Mouse (Mus musculus) kidney, postnatal 0 days (tissue): ENCODE measurements at regions not wholly inside any gene's neighbourhood (a gene's known extent, or its start where the extent isn't known, plus 50 kb on each side); places are given as distances from the start of the nearest gene placed in this dataset.

Experiments used
- ATAC-seq: fragments of 200-750 bp; cut with Nextera tagmentation; replicated peaks from 2 replicates; pipeline ENCODE4 v1.8.0; 2017; ENCODE audit warnings: low read depth, moderate number of reproducible peaks, moderate TSS enrichment, moderate library complexity; ENCODE audit not compliant: low FRiP score
- DNase-seq: peaks from one replicate; pipeline ENCODE4 v3.0.0-alpha.2; 2016; ENCODE audit warnings: low spot score
- H3K27ac ChIP-seq: fragments of 300-500 bp; sonication (generic); 2 replicates; pipeline ENCODE4 v1.5.1; 2014; ENCODE audit warnings: mild to moderate bottlenecking
- H3K27me3 ChIP-seq: fragments of 300-500 bp; sonication (generic); 2 replicates; pipeline ENCODE4 v1.6.1; 2014; ENCODE audit warnings: low read length, mixed read lengths; ENCODE audit not compliant: insufficient read depth
- H3K36me3 ChIP-seq: fragments of 300-500 bp; sonication (generic); 2 replicates; pipeline ENCODE4 v1.6.1; 2014; ENCODE audit warnings: low read length, mixed read lengths; ENCODE audit not compliant: insufficient read depth
- H3K4me1 ChIP-seq: fragments of 300-500 bp; sonication (generic); replicated peaks from 2 replicates; pipeline ENCODE4 v1.6.1; 2014; ENCODE audit warnings: antibody characterized with exemption, low read length, mixed read lengths; ENCODE audit not compliant: insufficient read depth
- H3K4me2 ChIP-seq: fragments of 300-500 bp; sonication (generic); 2 replicates; pipeline ENCODE4 v1.6.1; 2014; ENCODE audit warnings: mild to moderate bottlenecking, low read length, moderate library complexity, mixed read lengths
- H3K4me3 ChIP-seq: fragments of 300-500 bp; sonication (generic); replicated peaks from 2 replicates; pipeline ENCODE4 v1.5.1; 2014; ENCODE audit warnings: low read depth, low read length
- H3K9ac ChIP-seq: fragments of 300-500 bp; sonication (generic); 2 replicates; pipeline ENCODE4 v1.6.1; 2014; ENCODE audit warnings: low read depth, low read length
- H3K9me3 ChIP-seq: fragments of 300-500 bp; sonication (generic); replicated peaks from 2 replicates; pipeline ENCODE4 v1.6.1; 2016; ENCODE audit warnings: low read length, inconsistent platforms, mixed read lengths
- CTCF ChIP-seq: IDR thresholded peaks from 2 replicates; pipeline ENCODE4 v1.5.1; 2016; ENCODE audit warnings: antibody characterized with exemption, low read depth, mild to moderate bottlenecking, moderate library complexity
- whole genome bisulfite sequencing: fragments of 180-500 bp; shearing (Covaris S2); extraction: QIAGEN DNeasy Blood & Tissue Kit; methylation state at CpG from one replicate; pipeline ENCODE4 v1.1.7; 2014; 5-methylcytosine and 5-hydroxymethylcytosine counted together

DNA sequence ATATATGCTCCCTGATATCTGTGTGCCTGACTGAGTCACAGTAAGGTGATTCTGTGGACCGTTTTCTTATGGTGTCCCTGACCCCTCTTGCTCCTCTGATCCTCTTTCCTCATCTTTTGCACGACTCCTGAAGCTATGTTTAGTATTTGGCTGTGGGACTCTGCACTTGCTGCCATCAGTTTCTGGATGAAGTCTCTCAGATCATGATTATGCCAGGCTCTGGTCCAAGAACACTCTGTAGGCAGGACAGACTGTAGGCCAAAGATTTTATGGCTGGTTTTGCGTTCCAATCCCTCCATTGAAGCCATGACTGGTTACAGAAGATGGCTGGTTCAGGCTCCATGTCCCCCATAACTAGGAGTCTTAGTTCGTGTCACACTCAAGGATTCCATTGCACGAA is 227.2 kb upstream of the Adcy2 start:
- Histone ChIP-seq H3K4me2 (no peak overlapping the region), H3K27me3 (no peaks in the 10 kb centered on the region), H3K4me1 (no peaks in the 10 kb centered on the region), H3K4me3 (no peak overlapping the region), H3K27ac (no peak overlapping the region), H3K36me3 (no peaks in the 10 kb centered on the region), H3K9ac (no peak overlapping the region), H3K9me3 (no peaks in the 10 kb centered on the region)
- DNase-seq (no peak), ATAC-seq (no peak)
- 71% methylated on average over 5 of the region's 5 CpGs for WGBS
- TF ChIP-seq CTCF, result no peak

- H3K4me1 ChIP-seq, result no peaks in the 10 kb centered on the region
- H3K9ac ChIP-seq, result no peak overlapping the region
- H3K36me3 ChIP-seq, result no peaks in the 10 kb centered on the region
- TF ChIP-seq CTCF, result no peak
- no peak overlapping the region for H3K4me3 ChIP-seq
- WGBS, result 30% methylated on average over 10 of the region's 10 CpGs
- H3K27me3 ChIP-seq, result no peaks in the 10 kb centered on the region
- no peaks in the 10 kb centered on the region for H3K9me3 ChIP-seq
- no peak overlapping the region for H3K27ac ChIP-seq
- H3K4me2 ChIP-seq, result no peak overlapping the region
- ATAC-seq, result no peak
- no peak for DNase-seq
Observed at GRCm38 (mm10) chr13:69230361-69230943, 231.1 kb upstream of the Adcy2 start.

DNA sequence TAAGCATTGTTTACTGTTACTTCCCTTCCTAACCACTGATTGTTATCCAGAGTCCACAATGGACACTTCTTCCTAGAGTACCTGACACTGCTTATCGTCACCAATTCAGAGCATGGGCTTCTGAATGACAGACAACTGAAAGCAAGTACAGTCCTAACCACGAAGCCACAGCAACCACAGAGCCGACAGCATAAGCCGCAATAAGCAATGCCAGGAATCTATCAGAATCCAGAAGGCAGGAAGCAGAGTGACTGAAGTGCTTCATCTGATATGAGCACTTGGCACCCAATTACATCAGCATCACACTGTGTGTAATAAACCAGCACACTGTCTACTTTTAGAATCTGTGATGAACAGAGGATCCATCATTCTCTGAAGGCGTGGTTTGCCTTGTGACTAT is 237.0 kb upstream of the Adcy2 start:
- H3K9ac ChIP-seq, result no peak overlapping the region
- no peaks in the 10 kb centered on the region for H3K9me3 ChIP-seq
- no peak for TF ChIP-seq CTCF
- H3K36me3 ChIP-seq, result no peaks in the 10 kb centered on the region
- no peaks in the 10 kb centered on the region for H3K27me3 ChIP-seq
- WGBS, result 77% methylated on average over 5 of the region's 5 CpGs
- DNase-seq, result no peak
- no peak overlapping the region for H3K4me3 ChIP-seq
- no peak overlapping the region for H3K4me2 ChIP-seq
- no peak overlapping the region for H3K27ac ChIP-seq
- H3K4me1 ChIP-seq, result no peaks in the 10 kb centered on the region
- no peak for ATAC-seq

DNA sequence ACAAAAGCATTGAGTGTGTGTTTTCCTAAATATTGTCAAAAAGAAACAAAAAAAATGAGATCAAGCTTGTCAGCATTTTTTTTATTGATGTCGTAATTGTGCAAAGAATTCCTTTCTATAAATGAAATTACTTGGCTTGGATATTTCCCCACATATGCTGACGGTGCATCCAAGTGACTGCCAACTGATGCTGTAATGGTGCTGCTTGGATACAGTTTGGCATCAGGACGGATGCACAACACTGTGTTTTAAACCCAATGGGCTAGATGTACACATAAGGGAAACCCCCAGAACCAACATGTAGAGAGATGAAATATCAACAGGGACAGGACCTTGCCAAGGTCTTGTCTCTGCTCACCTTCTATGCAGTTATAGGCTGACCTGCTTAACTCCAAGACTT is 238.6 kb upstream of the Adcy2 start:
- ATAC-seq (no peak), DNase-seq (no peak)
- H3K27ac ChIP-seq, result no peak overlapping the region

DNA sequence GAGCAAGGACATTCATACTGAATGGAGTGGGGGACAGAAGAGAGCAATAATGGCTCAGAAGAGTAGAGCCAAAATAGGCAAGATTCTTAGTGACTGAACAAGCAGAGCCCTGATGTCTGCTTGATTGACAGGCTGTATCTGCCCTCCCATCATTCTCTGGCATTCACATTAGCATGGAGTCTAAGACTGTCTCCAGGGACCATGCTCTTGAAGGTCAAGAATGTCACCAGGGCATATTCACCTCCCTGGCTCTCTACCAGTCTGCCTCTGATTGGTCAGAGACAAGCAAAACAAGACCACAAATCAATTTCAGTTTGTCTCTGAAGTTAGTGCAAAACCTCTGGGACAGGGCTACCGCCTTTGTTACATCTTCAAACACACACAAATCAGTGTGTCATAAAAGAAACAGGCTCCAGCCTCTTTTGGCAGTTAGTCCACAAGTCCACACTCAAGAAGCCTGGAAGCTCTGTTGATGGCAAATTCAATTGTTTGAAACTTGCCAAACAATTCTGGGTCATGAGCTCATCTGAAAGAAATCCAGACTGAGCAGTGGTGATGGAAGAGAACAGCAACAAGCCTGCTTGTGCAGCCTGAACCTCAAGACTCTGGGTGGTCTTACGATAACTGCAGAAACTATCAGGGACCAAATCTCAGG is 240.0 kb upstream of the Adcy2 start:
- H3K4me3 ChIP-seq, result no peak overlapping the region
- ATAC-seq, result no peak
- no peak overlapping the region for H3K4me2 ChIP-seq
- no peaks in the 10 kb centered on the region for H3K9me3 ChIP-seq
- 60% methylated on average over 2 of the region's 2 CpGs for WGBS
- H3K27me3 ChIP-seq, result no peaks in the 10 kb centered on the region
- no peaks in the 10 kb centered on the region for H3K36me3 ChIP-seq
- H3K9ac ChIP-seq, result no peak overlapping the region
- no peak for TF ChIP-seq CTCF
- DNase-seq, result peak; percentile 25
- H3K4me1 ChIP-seq, result no peaks in the 10 kb centered on the region
- no peak overlapping the region for H3K27ac ChIP-seq

More for the DNA sequence above, 238.6 kb upstream of the Adcy2 start:
- Histone ChIP-seq H3K4me2 (no peak overlapping the region), H3K27me3 (no peaks in the 10 kb centered on the region), H3K9me3 (no peaks in the 10 kb centered on the region), H3K4me3 (no peak overlapping the region), H3K9ac (no peak overlapping the region), H3K4me1 (no peaks in the 10 kb centered on the region), H3K36me3 (no peaks in the 10 kb centered on the region)
- WGBS, result 88% methylated on average over 3 of the region's 3 CpGs
- TF ChIP-seq CTCF, result no peak

- 20% methylated on average over 14 of the region's 14 CpGs for WGBS
- ATAC-seq, result no peak
Observed at GRCm38 (mm10) chr13:69242544-69243296, 243.4 kb upstream of the Adcy2 start.

More at GRCm38 (mm10) chr13:69242544-69243296, 243.4 kb upstream of the Adcy2 start:
- Histone ChIP-seq H3K27ac (no peak overlapping the region), H3K9ac (no peak overlapping the region), H3K9me3 (no peaks in the 10 kb centered on the region), H3K4me3 (0 out of 2 replicates have a peak overlapping the region, but pooled peaks have one; percentile 1), H3K4me1 (no peaks in the 10 kb centered on the region), H3K36me3 (no peaks in the 10 kb centered on the region), H3K27me3 (no peaks in the 10 kb centered on the region), H3K4me2 (peak overlapping the region; percentile 42)
- TF ChIP-seq CTCF, result no peak
- DNase-seq, result peak; percentile 28
